Comparison of ENCODE assay signal across 10 mouse cellular contexts in the genomic region with DNA sequence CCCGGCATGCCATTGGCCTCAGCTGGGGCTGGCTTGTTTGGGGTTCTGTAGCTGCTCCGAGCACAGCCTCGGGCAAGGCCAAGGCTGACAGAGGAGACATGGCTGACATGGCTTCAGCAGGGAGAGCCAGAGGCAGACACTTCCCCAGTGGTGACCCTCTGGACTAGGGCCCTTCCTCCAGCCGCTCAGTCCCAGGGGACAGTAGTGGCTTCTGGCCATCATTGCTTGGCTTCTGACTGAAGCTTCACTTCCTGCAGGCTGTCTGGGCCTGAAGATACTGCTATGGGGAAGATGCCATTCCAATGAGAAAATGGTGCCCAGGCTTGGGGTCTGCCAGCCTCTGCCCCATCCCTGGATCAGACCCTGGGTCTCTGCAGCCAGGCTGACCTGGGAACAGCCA.
DNase-seq lines count a peak whose midpoint lies in the region; ATAC-seq and TF ChIP-seq lines count a peak whose summit lies in the region.
"Had no signal": no experiment of that assay in that cellular context is flagged by ENCODE, and none has a peak within 500 bp of the region (broad histone marks: within the 10 kb centered on the region; RNA-seq: fewer than 3 reads in every experiment).

No protein-coding gene starts in this region.

- peak; percentile 58 to 74 for DNase-seq in cerebellum, postnatal 10 days
- DNase-seq in cerebellum, postnatal 14 days, result no peak
- peak; percentile 74 for DNase-seq in 3134 (ENCODE audit: extremely low read depth, insufficient read length, low spot score)
- peak; percentile 80 for DNase-seq in gastrocnemius, adult 2 months
- peak; percentile 78 to 83 for DNase-seq in heart, postnatal 36 days
- DNase-seq in natural killer cell, adult 2 months (ENCODE audit: low spot score in 2 of 2), result no peak
- DNase-seq in T-cell, adult 2 months (ENCODE audit: low spot score), result no peak
- DNase-seq: B cell, adult 2 months had no signal

- no peak for ATAC-seq in inflammation-experienced regulatory T-cells, adult 6 months

- intact Hi-C loops in gastrocnemius, adult 2 months (cut with DNase I), result no loop called here
- intact Hi-C loops in heart, postnatal 36 days (cut with DNase I), result loop anchor here (10.0 kb wide), 1 partner anchor 469 kb away; no protein-coding TSS in a partner anchor

- no peak for TF ChIP-seq CTCF in gastrocnemius, adult 2 months (IDR thresholded peaks at IDR 0.05)

- no peak overlapping the region for H3K4me3 ChIP-seq in gastrocnemius, adult 2 months
- H3K4me3 ChIP-seq: hindbrain, embryonic 13.5 days had no signal

- H3K27ac ChIP-seq in gastrocnemius, adult 2 months, result peak overlapping the region; percentile 52
- H3K27ac ChIP-seq: hindbrain, embryonic 13.5 days had no signal

Comparison
In these comparisons a context has a peak if more than half of its experiments do, and no peak if none do; other contexts are left out.
1. DNase-seq: peak in cerebellum, postnatal 10 days (2 of 2), 3134 (single experiment), gastrocnemius, adult 2 months (single experiment) and heart, postnatal 36 days (2 of 2); none in cerebellum, postnatal 14 days (0 of 2), natural killer cell, adult 2 months (0 of 2) and T-cell, adult 2 months (single experiment).